Mouse (Mus musculus) embryonic facial prominence, embryonic 12.5 days (tissue): ENCODE data around the gene Mrgprb8. TPM values are rescaled to one million over a fixed set of nuclear protein-coding genes. Genes with fewer than 3 reads are reported as not detected.
"Not testable (repeated sequence)": the region's sequence is repeated elsewhere in the genome, so short reads cannot be mapped to it uniquely, and the experiment has no call there.

Source experiments
- ATAC-seq: fragments of 200-750 bp; cut with Nextera tagmentation; 2 replicates; pipeline ENCODE4 v1.8.0; 2017; ENCODE audit not compliant: insufficient number of reproducible peaks, insufficient read depth, low FRiP score, low TSS enrichment
- H3K27ac ChIP-seq: fragments of 300-500 bp; sonication (generic); 2 replicates; pipeline ENCODE4 v1.5.1; 2016; ENCODE audit warnings: mild to moderate bottlenecking
- H3K27me3 ChIP-seq: fragments of 300-500 bp; sonication (generic); 2 replicates; pipeline ENCODE4 v1.6.1; 2016; ENCODE audit warnings: mild to moderate bottlenecking, moderate library complexity
- H3K36me3 ChIP-seq: fragments of 300-500 bp; sonication (generic); 2 replicates; pipeline ENCODE4 v1.6.1; 2016; ENCODE audit warnings: mild to moderate bottlenecking
- H3K4me1 ChIP-seq: fragments of 300-500 bp; sonication (generic); 2 replicates; pipeline ENCODE4 v1.6.1; 2016
- H3K4me2 ChIP-seq: fragments of 300-500 bp; sonication (generic); replicated peaks from 2 replicates; pipeline ENCODE4 v1.6.1; 2016; ENCODE audit warnings: mild to moderate bottlenecking, moderate library complexity
- H3K4me3 ChIP-seq: fragments of 300-500 bp; sonication (generic); 2 replicates; pipeline ENCODE4 v1.5.1; 2016; ENCODE audit warnings: mild to moderate bottlenecking
- H3K9ac ChIP-seq: fragments of 300-500 bp; sonication (generic); 2 replicates; pipeline ENCODE4 v1.6.1; 2016; ENCODE audit warnings: mild to moderate bottlenecking, moderate library complexity
- H3K9me3 ChIP-seq: fragments of 300-500 bp; sonication (generic); 2 replicates; pipeline ENCODE4 v1.6.1; 2016; ENCODE audit warnings: mild to moderate bottlenecking, moderate library complexity
- WGBS: fragments of 180-500 bp; shearing (Covaris S2); methylation state at CpG from one replicate; pipeline ENCODE4 v1.1.7; 2016; 5-methylcytosine and 5-hydroxymethylcytosine counted together
- polyA plus RNA-seq: library from polyadenylated mRNA; unstranded; fragments of >200 nt; fragmentation: Nextera tagmentation; extraction: Ambion mirVana; gene quantifications from 2 replicates; pipeline ENCODE4 v1.2.1, GENCODE M21; 2016

Mrgprb8 gene
- not detected in 2 replicates for polyA plus RNA-seq

DNA sequence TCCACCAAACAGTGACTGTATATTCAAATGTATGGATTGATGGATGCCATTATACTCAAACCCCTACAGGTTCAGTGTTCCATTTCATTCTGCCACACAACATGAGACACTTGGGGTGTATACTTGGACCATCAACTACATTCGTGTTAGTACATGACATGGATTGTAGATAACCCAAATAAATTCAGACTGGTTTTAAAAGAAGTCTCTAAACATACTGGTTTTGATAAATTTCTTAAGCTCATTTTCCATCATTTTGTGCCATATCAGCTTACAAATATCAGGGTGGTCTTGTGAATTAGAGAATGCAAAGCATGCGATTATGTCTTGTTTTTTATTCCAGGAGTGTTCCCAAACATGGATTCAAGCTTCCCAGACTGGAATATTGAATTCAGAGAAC, at the start of gene Mrgprb8:
Gene Mrgprb8 (plus strand): TSS at position 301 of the 400 bp plus-strand sequence.
- Histone ChIP-seq H3K27me3 (no peaks in the 10 kb centered on the region), H3K9me3 (peaks cover 3% of the 10 kb centered on the region), H3K9ac (no peak within 1 kb of the TSS), H3K4me1 (no peaks in the 10 kb centered on the region), H3K36me3 (no peaks in the 10 kb centered on the region), H3K4me3 (no peak within 1 kb of the TSS), H3K4me2 (no peak within 1 kb of the TSS), H3K27ac (no peak within 1 kb of the TSS)
- ATAC-seq = no peak
- WGBS = 69% methylated on average over 2 of the region's 2 CpGs

DNA sequence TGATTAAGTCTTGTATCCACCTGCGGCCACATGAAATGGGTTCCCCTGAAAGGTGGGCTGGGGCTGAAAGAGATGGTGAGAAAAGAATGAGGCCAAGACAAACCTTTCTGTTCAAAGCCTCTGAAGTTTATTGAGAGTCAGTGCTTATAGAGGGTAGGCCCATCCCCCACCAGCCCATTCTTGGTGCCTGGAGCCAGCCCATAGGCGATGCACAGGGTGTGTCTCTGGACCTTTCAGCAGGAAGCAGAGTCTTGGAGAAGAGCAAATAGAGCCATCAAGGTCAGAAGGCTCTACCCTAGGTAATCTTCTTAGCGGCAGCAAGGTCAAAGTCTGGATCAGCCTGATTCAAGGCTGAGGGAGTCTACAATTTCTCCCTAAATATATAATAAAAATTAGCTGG, 47.6 kb downstream of the Mrgprb8 start:
- H3K27ac ChIP-seq, H3K4me1 ChIP-seq, ATAC-seq, H3K36me3 ChIP-seq, H3K9ac ChIP-seq, H3K4me3 ChIP-seq, H3K27me3 ChIP-seq, H3K4me2 ChIP-seq: not testable (repeated sequence)
- H3K9me3 ChIP-seq = peaks cover 13% of the 10 kb centered on the region; the same call in 1 of the 2 replicates
- 79% methylated on average over 3 of the region's 3 CpGs for WGBS

GRCm38 (mm10) chr7:48436581-48436980, 48.3 kb downstream of the Mrgprb8 start:
- no peaks in the 10 kb centered on the region for H3K36me3 ChIP-seq
- WGBS = 53% methylated on average over 3 of the region's 3 CpGs
- no peak overlapping the region for H3K4me2 ChIP-seq
- no peaks in the 10 kb centered on the region for H3K4me1 ChIP-seq
- H3K4me3 ChIP-seq = no peak overlapping the region
- no peak overlapping the region for H3K9ac ChIP-seq
- no peak for ATAC-seq
- H3K9me3 ChIP-seq = peaks cover 13% of the 10 kb centered on the region; the same call in 1 of the 2 replicates
- H3K27me3 ChIP-seq = no peaks in the 10 kb centered on the region
- H3K27ac ChIP-seq = no peak overlapping the region

Other genes starting within 250 kb of the Mrgprb8 start
- not detected in 2 replicates for gene Mrgprb5, start 219.5 kb upstream of the Mrgprb8 start, polyA plus RNA-seq
- gene Mrgprb4, start 189.2 kb upstream of the Mrgprb8 start, polyA plus RNA-seq = not detected in 2 replicates
- not detected in 2 replicates for gene Mrgprb1, start 67.8 kb downstream of the Mrgprb8 start, polyA plus RNA-seq
- not detected in 2 replicates for gene Mrgprx2, start 110.8 kb downstream of the Mrgprb8 start, polyA plus RNA-seq
- gene Mrgprb2, start 169.6 kb downstream of the Mrgprb8 start, polyA plus RNA-seq = not detected in 2 replicates